Mouse (Mus musculus): ENCODE measurements around the gene Ptprb.

Gene Ptprb

DNA sequence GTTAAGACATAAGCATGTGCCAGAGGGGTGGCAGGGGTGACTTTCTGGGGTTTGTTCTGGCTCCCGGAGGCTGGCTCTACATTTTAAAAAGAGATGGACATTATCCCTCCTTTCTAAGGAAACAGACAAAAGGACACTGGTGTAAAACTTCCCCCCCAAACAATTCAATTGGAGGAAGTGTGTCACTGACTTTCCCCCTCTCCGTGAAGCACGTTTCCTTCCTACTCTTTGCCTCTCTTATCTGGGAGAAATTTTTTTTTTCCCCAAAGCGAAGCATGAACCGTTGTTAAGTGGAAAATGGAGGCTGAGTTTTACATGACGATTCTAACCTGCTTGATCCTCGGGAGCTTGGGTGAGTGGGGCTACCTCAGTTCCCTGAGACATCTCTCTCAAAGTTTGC lies at the start of gene Ptprb:
TSS of gene Ptprb (plus strand) at position 244 of the 400 bp plus-strand sequence.
- no peak for DNase-seq (ENCODE audit: low spot score)

DNA sequence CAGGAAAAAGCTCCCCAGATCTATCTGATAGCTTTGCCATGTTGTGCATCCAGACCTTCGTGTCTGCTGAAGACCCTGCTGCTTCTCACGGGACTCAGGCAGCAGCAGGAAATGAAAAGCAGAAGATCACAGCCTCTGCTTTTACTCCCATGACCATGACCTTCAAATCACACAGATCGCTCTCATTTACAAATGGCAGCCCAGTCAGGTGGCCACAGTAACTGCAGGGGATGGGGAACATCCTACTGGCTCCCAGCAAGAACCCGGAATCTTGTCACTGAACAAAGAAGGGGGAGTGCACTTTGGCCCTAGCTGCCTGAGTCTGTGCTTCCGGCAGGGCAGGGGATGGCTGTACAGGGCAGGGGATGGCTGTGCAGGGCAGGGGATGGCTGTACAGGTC lies 40.0 kb upstream of the Ptprb start:
- DNase-seq (ENCODE audit: low spot score): no peak

DNA sequence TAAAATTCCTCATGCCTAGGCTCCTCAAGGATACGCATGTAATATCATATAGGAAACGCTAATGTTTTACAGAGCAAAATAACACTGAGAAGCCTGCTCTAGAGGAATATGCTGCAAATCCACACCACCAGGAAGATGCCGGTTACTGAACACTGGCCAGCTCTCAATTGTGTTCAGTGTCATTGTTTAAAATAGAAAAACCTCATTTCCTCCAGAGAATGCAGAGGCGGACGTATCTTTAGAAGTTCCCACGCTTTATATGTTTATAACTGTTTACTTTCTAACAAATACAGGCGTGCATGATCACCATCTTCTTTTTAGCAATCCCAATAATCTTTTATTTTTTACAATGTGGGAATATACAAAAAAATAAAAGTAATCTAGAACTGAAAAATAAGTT lies 33.1 kb upstream of the Ptprb start:
- DNase-seq (ENCODE audit: low spot score): no peak

DNA sequence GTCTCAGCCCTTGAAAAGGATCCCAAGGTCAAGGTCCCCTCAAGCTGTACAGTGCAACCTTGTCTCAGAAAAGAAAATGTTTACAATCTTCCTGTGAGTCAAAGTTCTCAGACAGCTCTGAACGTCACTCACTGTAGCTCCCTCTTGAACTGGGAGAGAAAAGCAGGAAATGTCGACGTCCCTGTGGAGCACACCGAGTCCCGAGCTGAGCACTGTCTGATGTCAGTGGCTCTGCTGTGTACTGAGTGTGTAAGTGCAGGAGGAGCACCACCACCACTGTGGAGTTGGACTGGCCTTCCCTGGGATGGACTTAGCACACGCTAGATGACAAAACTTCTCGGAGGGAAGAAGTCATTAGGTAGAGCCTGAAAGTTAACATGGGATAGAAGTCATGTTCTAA lies 31.9 kb upstream of the Ptprb start:
- no peak for DNase-seq (ENCODE audit: low spot score)

GRCm38 (mm10) chr10:116245632-116246031 lies 29.7 kb upstream of the Ptprb start:
- no peak for DNase-seq (ENCODE audit: low spot score)

GRCm38 (mm10) chr10:116252668-116253067 lies 22.7 kb upstream of the Ptprb start:
- DNase-seq (ENCODE audit: low spot score): no peak

GRCm38 (mm10) chr10:116253972-116254371 lies 21.4 kb upstream of the Ptprb start:
- DNase-seq (ENCODE audit: low spot score): no peak

GRCm38 (mm10) chr10:116259298-116259697 lies 16.0 kb upstream of the Ptprb start:
- DNase-seq (ENCODE audit: low spot score): no peak

DNA sequence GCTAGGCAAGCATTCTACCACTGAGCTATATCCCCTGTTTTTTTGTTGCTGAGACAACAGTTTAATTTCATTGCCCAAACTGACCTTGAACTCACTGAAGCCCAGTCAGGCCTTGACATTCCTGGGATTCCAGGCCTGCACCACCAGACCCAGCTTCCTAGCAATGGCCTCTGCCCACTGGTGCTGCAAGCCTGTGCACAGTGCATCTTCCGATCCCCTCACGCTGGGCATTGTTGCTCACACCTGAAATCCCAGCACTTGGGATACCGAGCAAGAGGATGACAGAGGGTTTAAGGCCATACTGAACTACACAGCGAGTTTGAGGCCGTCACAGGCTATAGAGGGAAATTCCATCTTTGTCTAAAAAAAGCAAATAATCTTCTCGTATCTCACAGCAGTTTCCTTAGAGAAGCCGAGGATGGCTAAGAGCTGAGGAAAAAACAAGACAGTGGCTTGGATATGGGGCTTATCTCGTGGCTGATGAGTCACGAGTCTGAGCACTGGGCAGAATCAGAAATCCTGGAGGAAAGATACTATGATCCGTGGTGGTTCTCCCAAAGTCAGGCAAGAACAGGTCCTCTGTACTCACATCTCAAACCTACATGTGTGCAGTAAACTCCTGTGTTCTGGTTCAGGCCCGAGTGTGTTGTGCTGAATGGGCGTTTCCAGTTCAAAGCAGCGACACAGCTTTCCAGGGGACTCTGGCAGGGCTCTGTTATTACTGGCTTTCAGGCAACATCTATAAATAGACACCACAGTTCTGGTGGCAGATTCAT lies 14.5 kb upstream of the Ptprb start:
- peak; percentile 55 for DNase-seq (ENCODE audit: low spot score)

GRCm38 (mm10) chr10:116261559-116261958 lies 13.8 kb upstream of the Ptprb start:
- no peak for DNase-seq (ENCODE audit: low spot score)

- no peak for DNase-seq (ENCODE audit: low spot score)
Observed at GRCm38 (mm10) chr10:116264521-116264920, 10.8 kb upstream of the Ptprb start.

DNA sequence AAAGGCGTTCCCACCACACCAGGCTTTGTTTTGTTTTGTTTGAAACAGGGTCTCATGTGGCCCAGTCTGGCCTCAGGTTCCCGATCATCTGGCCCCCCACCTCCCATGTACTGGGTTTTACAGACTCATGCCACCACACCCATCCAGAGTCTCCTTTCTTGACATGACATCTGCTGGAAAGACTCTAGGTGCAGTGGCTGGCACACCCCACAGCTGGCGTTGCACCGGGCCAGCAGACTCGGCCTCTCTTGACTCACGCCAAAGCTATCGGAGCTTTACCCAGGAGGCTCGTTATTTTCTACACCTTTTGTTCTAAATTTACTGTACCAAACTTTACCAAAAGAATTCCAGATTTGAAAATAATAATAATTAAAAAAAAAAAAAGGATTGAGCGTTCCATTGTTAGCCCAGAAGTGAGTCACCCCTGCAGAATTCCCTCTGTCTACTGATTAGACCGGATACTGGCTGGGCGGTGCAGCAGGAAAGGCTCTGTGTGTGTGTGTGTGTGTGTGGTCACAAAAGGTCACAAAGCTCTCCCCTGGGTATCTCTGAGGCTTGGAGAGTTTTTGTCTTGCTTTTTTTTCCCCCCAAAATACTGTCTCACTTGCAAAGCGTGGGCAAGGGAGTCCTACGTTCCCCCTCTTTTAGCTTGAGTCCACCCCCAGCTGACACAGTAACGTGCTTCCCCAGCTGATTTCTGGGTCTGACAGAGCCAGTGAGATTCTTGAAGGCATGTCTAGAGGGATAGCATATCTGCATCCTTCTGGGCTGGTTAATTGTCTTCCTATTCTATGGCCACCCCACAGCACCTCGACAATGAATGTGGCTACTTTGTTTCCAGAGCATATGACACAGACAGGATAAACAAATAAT lies 8.5 kb upstream of the Ptprb start:
- DNase-seq (ENCODE audit: low spot score): no peak

GRCm38 (mm10) chr10:116267434-116267822 lies 7.9 kb upstream of the Ptprb start:
- no peak for DNase-seq (ENCODE audit: low spot score)

- no peak for DNase-seq (ENCODE audit: low spot score)
Observed at GRCm38 (mm10) chr10:116268343-116268742, 7.0 kb upstream of the Ptprb start.

DNA sequence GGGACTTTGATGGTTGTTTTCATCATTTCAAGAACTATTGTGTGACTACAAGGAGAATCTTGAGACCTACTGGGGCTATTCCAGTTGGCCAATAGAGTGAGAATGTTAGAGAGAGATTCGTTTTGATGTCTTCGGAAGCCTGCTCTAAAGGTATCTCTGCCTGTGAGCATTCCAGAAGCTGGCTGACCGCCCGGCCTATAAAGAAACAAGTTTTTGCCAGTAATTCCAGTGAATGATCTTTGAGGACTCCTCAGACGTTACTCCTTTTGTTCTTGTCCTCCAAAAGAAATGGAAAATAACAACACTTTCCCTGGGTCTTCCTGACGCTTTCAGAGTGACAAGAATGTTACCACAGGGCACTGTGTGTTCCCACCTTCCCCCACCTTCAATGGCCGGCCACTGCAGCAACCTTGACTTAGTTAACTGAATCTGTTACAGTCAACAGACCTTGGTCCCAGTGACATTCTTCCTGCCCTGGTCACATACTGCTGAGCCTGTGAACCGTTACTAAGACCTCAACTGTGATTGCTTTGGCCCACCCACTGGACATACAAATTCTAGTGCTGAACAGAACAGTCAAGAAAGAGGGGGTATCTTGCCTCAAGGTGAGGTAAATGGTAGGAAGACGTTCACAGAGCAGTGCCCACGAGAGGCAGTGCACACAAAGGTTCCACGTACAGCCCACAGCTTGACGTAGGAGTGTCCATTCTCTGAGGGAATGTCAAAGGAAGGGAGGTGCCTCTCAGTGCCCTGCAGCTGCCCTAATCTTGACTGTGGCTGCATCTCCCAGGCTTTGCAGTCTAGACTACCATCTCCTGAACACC lies 4.5 kb upstream of the Ptprb start:
- DNase-seq (ENCODE audit: low spot score): no peak

DNA sequence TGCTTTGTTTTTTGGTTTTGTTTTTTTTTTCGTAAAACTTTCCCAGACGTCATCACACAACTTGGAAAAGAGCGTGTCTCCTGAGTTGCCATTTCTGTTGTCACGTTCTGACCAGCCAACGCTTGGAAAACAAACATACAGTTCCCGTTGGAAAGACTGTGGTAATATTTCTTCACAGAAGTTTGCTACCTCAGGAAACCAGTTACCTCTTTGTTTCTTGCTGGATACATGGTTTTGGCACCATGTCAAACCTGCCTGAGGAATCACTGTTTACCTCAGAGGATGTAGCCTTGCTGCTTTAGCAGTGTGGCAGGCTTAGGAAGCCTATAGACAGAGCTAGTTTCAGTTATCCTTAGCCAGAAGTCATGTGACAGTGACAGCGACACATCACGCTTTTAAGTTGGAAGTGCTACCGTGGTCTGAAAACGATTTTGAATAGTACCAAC lies 3.8 kb upstream of the Ptprb start:
- no peak for DNase-seq (ENCODE audit: low spot score)

DNA sequence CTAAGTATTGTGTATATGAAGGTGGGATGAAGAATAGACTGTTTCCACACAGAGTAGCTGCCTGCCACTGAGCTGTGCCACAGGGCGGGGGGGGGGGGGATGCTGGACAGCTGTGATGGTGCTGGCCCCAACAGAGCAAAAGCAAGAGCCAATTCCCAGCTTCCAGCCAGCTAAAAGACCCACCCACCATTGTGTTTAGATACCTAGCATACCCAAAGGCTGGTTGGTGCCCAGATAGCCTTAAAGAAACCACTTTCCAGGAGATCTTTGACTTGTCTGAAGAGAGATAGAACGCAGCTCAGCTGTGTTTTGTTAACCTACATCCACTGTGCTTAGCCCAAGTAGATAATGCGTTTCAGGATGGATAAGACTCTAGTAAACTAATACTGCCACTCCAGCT lies 3.2 kb upstream of the Ptprb start:
- DNase-seq (ENCODE audit: low spot score): no peak

- DNase-seq (ENCODE audit: low spot score): no peak
Observed at GRCm38 (mm10) chr10:116286697-116287344, 11.5 kb downstream of the Ptprb start.

GRCm38 (mm10) chr10:116288130-116288529 lies 12.8 kb downstream of the Ptprb start:
- DNase-seq (ENCODE audit: low spot score): no peak

DNA sequence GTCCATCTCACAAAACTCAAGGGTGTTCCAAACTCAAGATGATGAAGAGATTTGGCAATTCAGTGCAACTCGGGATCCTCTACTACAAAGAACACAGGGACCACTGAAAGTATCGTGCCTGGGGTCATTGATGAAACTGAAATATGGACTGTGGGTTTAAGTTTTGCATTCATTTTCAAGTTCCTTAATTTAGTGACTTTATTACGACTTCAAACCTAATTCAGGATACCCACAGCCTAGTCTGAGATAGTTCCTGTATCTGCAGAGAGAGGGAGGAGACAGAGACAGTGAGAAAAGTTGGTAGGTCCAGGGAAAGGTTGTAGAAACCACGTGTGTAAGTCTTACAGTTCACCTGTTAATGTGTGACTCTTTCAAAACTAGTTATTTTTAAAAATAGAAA lies 15.2 kb downstream of the Ptprb start:
- no peak for DNase-seq (ENCODE audit: low spot score)

GRCm38 (mm10) chr10:116291153-116291755 lies 15.9 kb downstream of the Ptprb start:
- no peak for DNase-seq (ENCODE audit: low spot score)

Data from ovary, adult 18-20 months (tissue).